Mouse (Mus musculus) lung, postnatal 10 days (tissue): Measurements from ENCODE around the gene Lysmd1.

Source experiments
- DNase-seq: peaks from one replicate; pipeline ENCODE4 v3.0.0; 2021

Lysmd1 gene

DNA sequence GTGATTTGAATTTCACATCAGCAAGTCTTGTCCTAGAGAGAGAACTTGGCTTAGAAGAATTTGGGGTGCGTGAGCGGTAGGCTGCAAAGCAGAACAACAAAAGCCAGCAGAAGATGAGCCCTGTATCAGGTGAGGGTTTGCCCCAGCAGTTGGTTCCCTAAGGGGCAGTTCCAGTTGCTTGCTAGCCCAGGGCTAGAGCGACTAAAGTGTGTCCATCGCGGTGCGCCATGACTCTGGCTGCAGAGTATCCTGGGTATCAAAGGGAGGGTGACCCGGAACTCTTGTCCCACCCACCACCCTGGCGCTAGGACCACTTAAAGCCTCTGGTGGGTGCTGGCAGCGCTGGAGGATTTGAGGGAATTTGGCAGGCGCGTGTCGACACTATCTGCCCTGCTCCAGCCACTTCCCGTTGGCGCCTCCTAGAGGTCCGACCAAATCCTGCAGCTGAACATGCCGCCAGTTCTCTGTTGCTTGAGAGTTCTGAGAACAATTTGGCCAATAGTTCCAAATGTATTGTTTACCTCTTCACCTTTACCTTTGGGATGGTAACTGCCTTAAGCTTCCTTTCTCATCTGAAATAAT is 40.2 kb downstream of the Lysmd1 start:
- DNase-seq = peak; percentile 94

DNA sequence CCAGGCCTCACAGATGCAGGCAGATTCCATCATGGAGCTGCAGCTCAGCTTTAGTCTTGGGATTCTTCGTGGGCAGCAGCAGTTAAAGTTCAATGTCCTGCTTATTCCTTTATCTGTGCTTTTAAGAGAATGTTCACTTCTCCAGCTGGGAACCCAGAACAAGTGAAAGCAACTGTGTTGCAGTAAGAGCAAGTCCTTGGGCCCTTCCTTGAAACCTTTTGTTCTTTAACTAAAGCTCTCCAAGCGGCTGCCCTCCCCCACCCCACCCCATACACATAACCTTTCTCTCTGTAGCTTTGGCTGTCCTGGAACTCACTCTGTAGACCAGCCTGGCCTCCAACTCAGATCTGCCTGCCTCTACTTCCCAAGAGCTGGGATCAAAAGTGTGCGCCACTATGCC is 42.6 kb downstream of the Lysmd1 start:
- DNase-seq = no peak

GRCm38 (mm10) chr3:95177583-95177982 is 43.7 kb downstream of the Lysmd1 start:
- DNase-seq = no peak

DNA sequence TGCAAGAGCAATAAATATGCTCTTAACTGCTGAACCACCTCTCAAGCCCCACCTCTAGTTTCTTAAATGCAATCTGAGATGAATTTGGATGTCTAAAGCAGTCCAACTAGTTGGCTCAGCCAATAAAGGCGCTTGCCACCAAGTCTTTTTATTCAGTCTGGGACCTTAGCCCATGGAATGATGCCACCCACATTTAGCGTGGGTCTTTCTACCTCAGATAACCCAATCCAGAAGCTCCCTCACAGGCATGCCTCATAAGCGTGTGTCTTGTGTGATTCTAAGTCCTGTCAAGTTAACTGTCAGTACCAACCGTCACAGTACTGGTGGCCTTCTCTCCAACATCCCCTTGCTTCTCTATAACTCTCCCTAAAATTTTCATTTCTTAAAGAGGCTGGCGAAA is 45.1 kb downstream of the Lysmd1 start:
- no peak for DNase-seq

- DNase-seq = no peak
These were observed 46.0 kb downstream of the Lysmd1 start for GRCm38 (mm10) chr3:95179890-95180289.

DNA sequence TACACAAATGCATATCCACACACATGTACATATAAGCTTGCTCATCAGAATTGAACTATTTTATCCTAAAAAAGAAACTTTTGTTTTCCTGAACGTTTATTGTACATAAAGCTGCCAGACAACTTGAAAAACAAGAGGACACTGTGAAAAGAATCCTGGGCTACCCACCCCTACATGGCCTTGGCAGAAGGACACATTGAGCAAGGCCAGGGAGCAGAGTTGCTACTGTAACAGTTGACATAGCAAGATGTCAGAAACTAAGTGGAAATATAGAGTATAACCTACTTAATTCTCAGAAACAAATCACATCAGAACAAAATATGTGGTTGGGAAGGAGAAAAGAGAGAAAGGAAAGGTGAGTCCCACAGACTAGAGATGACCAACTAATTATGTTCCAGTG is 48.0 kb downstream of the Lysmd1 start:
- no peak for DNase-seq

DNA sequence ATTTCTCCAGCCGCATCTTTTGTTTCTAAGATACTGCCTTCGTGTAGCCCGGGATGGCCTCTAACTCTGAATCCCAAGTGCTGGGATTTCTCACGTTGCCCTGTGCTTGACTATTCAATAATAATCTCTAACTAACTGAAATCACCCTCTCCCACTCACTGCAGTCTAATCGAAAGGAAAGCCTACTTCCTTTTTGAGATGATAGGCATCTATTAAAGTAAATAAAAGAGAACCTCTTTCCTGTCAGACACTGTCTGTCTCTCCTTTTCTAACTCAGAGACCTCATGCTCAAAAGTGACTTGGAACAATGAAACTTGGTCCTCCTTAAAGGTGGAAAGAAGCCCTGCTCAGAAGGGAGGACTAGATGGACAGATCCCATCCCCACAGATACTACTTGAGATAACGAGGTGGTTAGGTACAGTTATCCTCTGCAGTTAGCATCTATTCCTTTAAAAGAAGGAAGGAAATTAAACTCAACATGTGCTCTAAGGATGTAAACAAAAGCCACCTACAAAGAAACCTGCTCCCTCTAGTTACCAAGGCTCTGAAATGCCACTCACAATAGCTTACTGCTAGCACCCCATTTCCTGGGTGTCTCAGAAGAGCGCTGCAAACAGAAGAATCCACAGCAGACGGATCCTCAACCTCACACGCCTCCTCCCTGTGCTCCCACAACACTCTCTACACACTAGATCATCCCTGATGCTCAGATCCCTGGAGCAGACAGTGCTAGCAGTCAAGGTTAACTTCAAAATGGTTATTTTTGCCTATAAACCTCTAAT is 51.1 kb downstream of the Lysmd1 start:
- no peak for DNase-seq

DNA sequence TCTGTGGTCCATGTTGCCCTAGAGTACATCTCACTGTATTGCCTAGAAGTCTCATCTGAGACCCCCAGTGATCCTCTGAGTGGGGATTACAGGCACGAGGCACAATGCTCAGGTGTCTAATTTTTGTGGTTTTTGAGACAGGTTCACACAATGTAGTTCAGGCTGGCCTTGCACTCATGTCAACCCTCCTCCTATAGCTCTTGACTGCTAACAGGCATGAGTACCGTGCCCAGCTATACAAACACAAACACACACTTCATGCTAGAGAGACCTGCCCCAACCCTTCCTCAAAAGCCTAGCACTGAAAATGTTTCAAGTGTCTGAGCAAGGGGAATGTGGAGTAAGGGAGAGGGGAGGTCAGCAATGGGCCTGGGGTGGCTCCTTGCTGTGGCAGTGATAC is 52.2 kb downstream of the Lysmd1 start:
- no peak for DNase-seq

DNA sequence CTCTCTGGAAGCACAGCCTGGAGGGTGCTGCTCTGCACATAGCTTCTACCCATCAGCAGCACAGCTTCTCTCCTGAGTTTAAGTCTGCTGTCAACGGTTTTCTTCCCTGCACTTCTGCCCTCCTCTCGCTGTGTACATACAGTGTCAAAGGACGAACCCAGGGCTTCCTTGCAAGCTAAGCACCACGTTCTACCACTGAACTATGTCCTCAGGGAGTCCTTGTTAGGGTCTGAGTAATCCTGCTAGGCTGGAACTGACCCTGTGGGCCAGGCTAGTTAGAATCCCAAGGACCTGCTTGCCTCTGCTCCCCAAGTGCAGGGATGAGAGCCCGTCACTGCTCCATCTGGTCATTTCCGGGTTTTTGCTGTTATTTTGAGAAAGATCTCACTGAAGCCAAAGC is 53.0 kb downstream of the Lysmd1 start:
- no peak for DNase-seq
